Mouse (Mus musculus) spleen, postnatal 36 days (tissue): ENCODE measurements around the gene Bloc1s3.
A peak's percentile ranks its signal among the peaks of the same experiment; 100 is the strongest.
"Not testable (repeated sequence)": the region's sequence is repeated elsewhere in the genome, so short reads cannot be mapped to it uniquely, and the experiment has no call there.

ENCODE experiments used
- DNase-seq, 2 experiments: peaks; one replicate each; pipeline ENCODE4 v3.0.0; 2022; ENCODE audit warnings: low spot score in 2 of 2, mixed read lengths in 1 of 2

Gene Bloc1s3

DNA sequence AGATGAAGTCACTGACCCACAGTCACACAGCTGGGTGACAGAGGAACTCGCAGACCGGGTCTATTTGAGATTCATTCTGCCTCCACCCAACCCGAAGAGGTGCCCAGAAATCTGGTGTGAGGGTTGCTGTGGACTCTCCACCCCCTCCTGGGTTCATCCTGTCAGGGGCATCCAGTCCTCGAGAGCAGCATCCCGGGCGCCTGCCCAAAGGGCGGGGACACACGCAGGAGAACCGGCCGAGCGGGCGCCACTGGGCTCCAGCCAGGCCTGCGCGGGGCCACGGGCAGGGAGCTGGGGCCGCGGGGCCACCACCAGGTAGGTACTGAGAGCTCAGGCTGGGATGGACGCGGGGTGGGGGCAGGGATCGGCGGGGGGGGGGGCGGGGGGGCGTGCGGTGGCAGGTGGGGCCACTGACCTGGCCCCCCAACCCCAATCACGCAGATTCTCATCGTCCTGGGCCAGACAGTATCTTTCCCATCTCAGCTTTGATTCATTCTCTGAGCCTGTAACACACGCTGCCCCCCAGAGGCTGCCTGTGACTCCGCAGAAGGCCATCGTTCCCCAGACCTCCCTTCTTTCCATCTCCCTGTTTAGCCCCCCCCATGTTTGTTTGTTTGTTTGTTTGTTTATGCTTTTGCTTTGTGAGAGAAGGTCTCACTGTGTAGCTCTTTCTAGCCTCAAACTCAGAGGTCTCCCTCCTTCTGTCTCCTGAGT lies 9.6 kb upstream of the Bloc1s3 start, which contains the start of gene Nkpd1:
Nkpd1 (plus strand) TSS at position 187 of the 714 bp plus-strand sequence.
- DNase-seq = peak in 1 of 2 experiments; percentile 24

- DNase-seq = no peak
These were observed 4.2 kb upstream of the Bloc1s3 start for GRCm38 (mm10) chr7:19512353-19512752.

- not testable (repeated sequence) for DNase-seq
These were observed 3.8 kb upstream of the Bloc1s3 start for GRCm38 (mm10) chr7:19511934-19512333.

DNA sequence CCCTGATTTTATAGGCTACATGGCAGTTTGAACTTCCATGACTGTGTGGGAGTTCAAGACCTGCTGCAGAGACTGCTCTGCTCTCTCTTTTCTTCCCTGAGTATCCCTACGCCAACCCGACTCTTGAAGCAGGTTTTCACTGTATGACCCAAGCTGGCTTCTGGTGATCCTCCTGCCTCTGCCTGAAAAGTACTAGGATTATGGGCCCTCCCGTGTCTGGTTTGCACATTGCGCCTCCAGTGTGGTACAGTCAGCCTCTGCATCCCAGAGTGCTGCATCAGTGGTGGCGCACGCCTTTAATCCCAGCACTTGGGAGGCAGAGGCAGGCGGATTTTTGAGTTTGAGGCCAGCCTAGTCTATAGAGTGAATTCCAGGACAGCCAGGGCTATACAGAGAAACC lies 1.6 kb upstream of the Bloc1s3 start:
- no peak for DNase-seq

GRCm38 (mm10) chr7:19508924-19509568 lies 879 bp upstream of the Bloc1s3 start:
- no peak for DNase-seq

- DNase-seq = no peak
These were observed 570 bp downstream of the Bloc1s3 start for GRCm38 (mm10) chr7:19507612-19507981.

- peak; percentile 40 to 45 for DNase-seq
These were observed 1.1 kb downstream of the Bloc1s3 start for GRCm38 (mm10) chr7:19506969-19507611.

- DNase-seq = no peak
These were observed 1.8 kb downstream of the Bloc1s3 start for GRCm38 (mm10) chr7:19506326-19506725.

GRCm38 (mm10) chr7:19503481-19504068 lies 4.6 kb downstream of the Bloc1s3 start:
- DNase-seq = peak; percentile 40 to 56

GRCm38 (mm10) chr7:19501658-19502057 lies 6.5 kb downstream of the Bloc1s3 start:
- DNase-seq = no peak

GRCm38 (mm10) chr7:19500420-19501363 lies 7.5 kb downstream of the Bloc1s3 start:
- DNase-seq = no peak

DNA sequence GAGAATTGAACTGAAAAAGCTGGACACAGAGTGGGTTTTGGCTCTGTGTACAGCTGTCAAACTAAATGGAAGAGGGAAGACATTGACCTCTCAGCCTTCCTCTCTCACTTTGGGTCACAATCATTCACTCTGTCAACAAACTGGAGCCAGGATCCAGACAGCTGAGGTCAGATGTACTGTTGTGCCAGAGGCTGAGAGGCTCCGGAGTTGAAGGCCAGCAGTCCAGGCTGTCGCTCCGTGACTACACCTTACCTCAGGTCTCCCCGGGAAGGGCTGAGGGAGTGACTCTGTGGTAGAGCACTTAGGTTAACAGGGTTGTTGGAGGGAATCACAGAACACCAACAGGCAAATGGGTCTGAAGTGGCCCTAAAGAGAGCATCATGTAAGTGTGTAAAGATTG lies 9.8 kb downstream of the Bloc1s3 start:
- no peak for DNase-seq

- DNase-seq = no peak
These were observed 12.0 kb downstream of the Bloc1s3 start for GRCm38 (mm10) chr7:19496214-19496555.

DNA sequence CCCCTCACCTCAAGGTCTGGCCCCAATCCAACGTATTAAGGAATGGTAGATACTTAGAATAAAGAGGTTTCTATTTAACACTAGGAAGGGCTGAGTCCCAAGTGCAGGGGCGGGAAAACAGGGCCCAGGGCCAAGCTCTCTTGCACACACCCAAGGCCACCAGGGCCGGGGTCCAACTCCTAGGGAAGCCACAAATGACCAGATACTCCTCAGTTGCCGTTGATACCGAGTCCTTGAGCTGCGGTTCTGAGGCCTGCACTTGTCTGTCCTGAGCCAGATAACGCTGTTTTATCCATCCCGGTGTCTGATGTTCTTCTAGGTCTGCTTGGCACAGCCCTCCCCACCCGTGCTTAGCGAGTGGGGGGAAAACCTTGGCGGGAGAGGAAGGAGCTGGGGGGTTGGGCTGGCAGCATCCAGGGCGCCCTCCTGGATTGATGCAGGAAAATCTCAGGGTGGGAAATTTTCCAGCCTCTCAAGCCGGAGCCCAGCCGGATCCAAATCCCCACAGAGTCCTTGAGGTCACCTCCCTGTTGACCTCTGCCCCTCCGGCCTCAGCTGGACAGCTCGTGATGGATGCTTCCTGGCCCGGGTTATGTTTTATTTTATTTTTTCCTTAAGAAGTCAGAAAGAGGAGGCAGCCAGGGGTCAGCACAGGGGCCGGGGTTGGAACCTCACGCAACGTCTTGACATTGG lies 12.5 kb downstream of the Bloc1s3 start:
- no peak for DNase-seq

- no peak for DNase-seq
These were observed 13.3 kb downstream of the Bloc1s3 start for GRCm38 (mm10) chr7:19494751-19495474.

DNA sequence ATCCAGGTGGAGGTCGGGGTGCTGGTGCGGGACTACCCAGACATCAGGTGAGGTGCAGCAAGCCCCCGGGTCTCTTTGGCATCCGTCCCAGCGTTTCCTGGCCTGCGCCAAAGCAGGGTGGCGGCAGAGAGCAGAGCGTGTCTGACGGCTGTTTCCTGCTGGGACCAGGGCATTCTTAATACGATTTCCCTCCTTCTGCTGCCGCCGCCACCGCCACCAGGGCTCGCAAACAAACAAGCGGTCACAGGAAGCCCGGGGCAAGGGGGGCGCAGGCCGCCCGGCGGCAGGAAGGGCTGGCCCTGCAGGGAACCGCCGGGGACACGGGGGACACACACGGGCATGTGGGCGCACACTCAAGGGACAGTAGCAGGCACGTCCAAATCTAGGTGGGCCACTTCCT lies 16.4 kb downstream of the Bloc1s3 start:
- peak in 1 of 2 experiments; percentile 22 for DNase-seq

DNA sequence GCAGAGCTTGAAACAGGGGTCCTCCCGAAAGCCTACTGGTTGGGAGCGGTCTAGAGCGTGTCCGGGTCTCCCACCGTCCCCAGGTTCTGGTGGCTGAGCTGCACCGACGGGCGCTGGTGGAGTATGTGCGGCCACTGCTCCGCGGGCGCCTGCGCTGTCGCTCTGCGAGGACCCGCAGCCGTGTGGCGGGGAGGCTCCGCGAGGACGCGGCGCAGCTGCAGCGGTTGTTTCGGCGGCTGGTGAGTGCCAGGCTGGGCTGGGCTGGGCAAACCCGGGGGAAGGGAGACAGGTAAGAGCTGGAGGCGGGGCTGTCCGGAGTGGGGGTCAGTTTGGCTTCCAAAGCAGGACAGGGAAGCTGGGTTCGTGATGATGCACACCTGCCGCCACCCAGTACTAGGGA lies 18.6 kb downstream of the Bloc1s3 start:
- DNase-seq = no peak

- no peak for DNase-seq
These were observed 21.6 kb downstream of the Bloc1s3 start for GRCm38 (mm10) chr7:19486549-19486948.

DNA sequence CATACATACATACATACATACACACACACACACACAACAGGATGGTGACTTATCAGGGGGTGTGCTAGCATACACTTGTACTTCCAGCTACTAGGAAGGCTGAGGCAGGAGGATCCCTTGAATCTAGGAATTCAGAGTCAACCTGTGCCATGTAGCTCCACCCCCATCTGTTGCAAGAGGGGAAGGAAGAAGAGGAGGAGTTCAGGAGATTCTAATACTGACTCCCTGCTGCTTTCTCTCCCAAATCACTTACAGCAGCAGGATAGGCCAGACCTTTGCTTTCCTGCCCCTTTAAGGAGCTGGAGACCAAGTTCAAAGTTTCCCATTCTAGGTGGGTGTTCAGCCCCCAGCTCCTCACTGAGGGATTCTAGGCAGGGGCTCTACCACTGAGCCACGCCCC lies 22.7 kb downstream of the Bloc1s3 start:
- DNase-seq = no peak

- no peak for DNase-seq
These were observed 24.9 kb downstream of the Bloc1s3 start for GRCm38 (mm10) chr7:19483281-19483680.
